Mouse (Mus musculus): ENCODE data around the gene Gtpbp1. TPM values are rescaled to one million over a fixed set of nuclear protein-coding genes. Genes with fewer than 3 reads are reported as not detected.

Gtpbp1 gene
- total and polyA plus RNA-seq, 3 experiments = 25.3 to 45.3 (median 34.2) TPM

DNA sequence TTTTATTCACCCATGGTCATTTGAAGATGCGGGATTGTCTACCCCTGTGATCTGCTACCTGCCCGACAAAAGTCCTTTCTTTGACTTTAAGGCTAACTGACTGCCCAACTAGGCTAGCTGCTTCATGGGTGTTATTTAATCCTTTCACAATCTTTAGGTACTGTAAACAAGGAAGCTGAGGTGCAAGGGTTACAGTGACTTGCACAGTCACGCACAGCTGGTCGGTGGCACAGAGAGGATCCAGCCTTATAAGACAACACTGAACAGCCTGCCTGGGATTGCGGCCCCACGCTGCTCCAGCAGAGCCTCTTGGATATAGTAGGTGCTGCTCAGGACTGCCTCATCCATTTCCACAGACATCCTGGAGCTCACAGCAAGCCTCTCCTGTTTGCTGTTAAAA is 7.5 kb upstream of the Gtpbp1 start:
- no peak overlapping the region for H3K27ac ChIP-seq (ENCODE audit: insufficient read depth, low read depth)
- no peak for DNase-seq (ENCODE audit: extremely low read depth)
- peaks cover 76% of the 10 kb centered on the region for H3K79me2 ChIP-seq (replicated peaks; ENCODE audit: control insufficient read depth, extremely low read depth, insufficient read depth, poor library complexity, severe bottlenecking)
- in situ Hi-C loops (cut with MboI; ENCODE audit: low pct_ligation_motif_present, low pct_unique_long_range_greater_than_20kb, low sequenced_read_pairs) (no loop called here), dilution Hi-C loops (cut with MboI; ENCODE audit: extremely low pct_ligation_motif_present, extremely low pct_unique_long_range_greater_than_20kb, low sequenced_read_pairs) (no loop called here)
- TF ChIP-seq ZNF384 (IDR thresholded peaks at IDR 0.05; ENCODE audit: low read depth, low read length) = no peak
- no peak for TF ChIP-seq MEF2A (IDR thresholded peaks at IDR 0.05; ENCODE audit: borderline replicate concordance, low read depth, low read length)
- no peak for TF ChIP-seq TBP (conservative IDR thresholded peaks at IDR 0.05; ENCODE audit: low read depth, low read length)
- no peak for TF ChIP-seq SIN3A (IDR thresholded peaks at IDR 0.05; ENCODE audit: low read length)
- TF ChIP-seq GABPA (IDR thresholded peaks at IDR 0.05; ENCODE audit: insufficient replicate concordance, low read depth, low read length) = no peak
- no peak for TF ChIP-seq CTCF (conservative IDR thresholded peaks at IDR 0.05 in 1 of 2, IDR thresholded peaks at IDR 0.05 in 1 of 2; ENCODE audit: low read depth in 2 of 2, low read length in 2 of 2)
- TF ChIP-seq ZMIZ1 (IDR thresholded peaks at IDR 0.05; ENCODE audit: low read depth, low read length) = no peak
- no peak for TF ChIP-seq POLR2AphosphoS2 (IDR thresholded peaks at IDR 0.05; ENCODE audit: low read depth, low read length)
- no peak for TF ChIP-seq PAX5 (IDR thresholded peaks at IDR 0.05; ENCODE audit: low read length)
- no peak for TF ChIP-seq JUN (IDR thresholded peaks at IDR 0.05; ENCODE audit: insufficient read depth, low read depth, low read length)
- no peak for TF ChIP-seq MYC (IDR thresholded peaks at IDR 0.05; ENCODE audit: low read depth, low read length)
- peaks cover 0 to 39% of the 10 kb centered on the region in 2 experiments for H3K36me3 ChIP-seq (replicated peaks in 1 of 2; ENCODE audit: control insufficient read depth in 1 of 2, insufficient read depth in 1 of 2, low read length in 1 of 2)
- H3K9ac ChIP-seq (ENCODE audit: insufficient read depth, low read depth) = no peak overlapping the region
- no peak overlapping the region for H3K4me3 ChIP-seq (replicated peaks in 1 of 3; ENCODE audit: low read depth in 2 of 3, low read length in 2 of 3, poor library complexity in 1 of 3)
- H3K4me1 ChIP-seq (ENCODE audit: control insufficient read depth in 1 of 2, insufficient read depth in 2 of 2) = peaks cover 10 to 58% of the 10 kb centered on the region in 2 experiments
- peak overlapping the region; percentile 17; the same call in 1 of the 2 replicates for H3K4me2 ChIP-seq (ENCODE audit: insufficient read depth, low read depth, poor library complexity, severe bottlenecking)
- no peaks in the 10 kb centered on the region for H3K9me3 ChIP-seq (replicated peaks; ENCODE audit: low read length)
- peaks cover under 1% of the 10 kb centered on the region for H3K27me3 ChIP-seq (replicated peaks)

DNA sequence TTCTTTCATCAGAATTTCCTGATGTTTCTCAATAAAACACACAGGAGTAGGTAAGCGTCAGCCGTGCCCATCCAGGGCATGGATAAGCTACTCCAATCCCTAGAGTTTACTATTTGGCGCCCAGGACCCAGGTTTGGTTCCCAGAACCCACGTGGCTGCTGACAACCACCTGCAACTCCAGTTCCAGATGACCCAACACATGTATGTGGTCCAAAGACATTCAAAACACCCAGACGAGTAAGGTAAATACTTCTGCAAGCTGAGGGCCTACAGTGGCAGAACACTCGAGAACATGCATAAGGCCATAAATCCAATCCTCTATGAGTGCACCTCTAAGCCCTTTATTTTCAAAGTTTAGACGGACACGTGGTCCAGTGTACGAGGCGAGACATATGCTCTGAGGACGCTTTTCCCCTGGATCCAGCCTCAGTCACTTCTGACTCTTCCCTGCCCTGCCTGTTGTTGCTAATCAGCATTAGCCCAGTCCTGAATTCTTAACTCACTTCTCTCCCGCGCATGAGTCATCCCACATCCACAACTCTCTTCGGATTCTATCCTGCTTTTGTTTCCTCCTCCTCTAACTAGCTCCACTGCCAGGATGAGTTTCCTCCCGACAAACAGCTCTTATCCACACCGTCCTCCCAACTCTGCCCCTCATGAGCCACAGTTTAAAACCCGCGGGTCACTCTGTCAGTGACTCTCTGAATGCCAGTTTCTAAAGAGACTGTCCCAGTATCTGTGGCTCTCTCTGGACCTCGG is 6.8 kb upstream of the Gtpbp1 start:
- in situ Hi-C loops (cut with MboI; ENCODE audit: low pct_ligation_motif_present, low pct_unique_long_range_greater_than_20kb, low sequenced_read_pairs) = no loop called here
- H3K4me1 ChIP-seq (ENCODE audit: control insufficient read depth in 1 of 2, insufficient read depth in 2 of 2) = peaks cover 10 to 64% of the 10 kb centered on the region in 2 experiments
- DNase-seq (ENCODE audit: extremely low read depth) = no peak
- H3K79me2 ChIP-seq (replicated peaks; ENCODE audit: control insufficient read depth, extremely low read depth, insufficient read depth, poor library complexity, severe bottlenecking) = peaks cover 73% of the 10 kb centered on the region
- H3K36me3 ChIP-seq (replicated peaks in 1 of 2; ENCODE audit: control insufficient read depth in 1 of 2, insufficient read depth in 1 of 2, low read length in 1 of 2) = peaks cover 0 to 34% of the 10 kb centered on the region in 2 experiments
- H3K27ac ChIP-seq (ENCODE audit: insufficient read depth, low read depth) = no peak overlapping the region
- H3K27me3 ChIP-seq (replicated peaks) = peaks cover 8% of the 10 kb centered on the region
- H3K4me2 ChIP-seq (ENCODE audit: insufficient read depth, low read depth, poor library complexity, severe bottlenecking) = peak overlapping the region; percentile 70
- H3K9ac ChIP-seq (ENCODE audit: insufficient read depth, low read depth) = no peak overlapping the region
- peak overlapping the region in 1 of 3 experiments; percentile 90 for H3K4me3 ChIP-seq (replicated peaks in 1 of 3; ENCODE audit: low read depth in 2 of 3, low read length in 2 of 3, poor library complexity in 1 of 3)
- no peaks in the 10 kb centered on the region for H3K9me3 ChIP-seq (replicated peaks; ENCODE audit: low read length)
- dilution Hi-C loops (cut with MboI; ENCODE audit: extremely low pct_ligation_motif_present, extremely low pct_unique_long_range_greater_than_20kb, low sequenced_read_pairs) = no loop called here
- TF ChIP-seq JUN (IDR thresholded peaks at IDR 0.05; ENCODE audit: insufficient read depth, low read depth, low read length) = no peak
- no peak for TF ChIP-seq NELFE (IDR thresholded peaks at IDR 0.05; ENCODE audit: low read depth, low read length)
- no peak for TF ChIP-seq CHD1 (IDR thresholded peaks at IDR 0.05; ENCODE audit: low read depth, low read length)
- TF ChIP-seq TBP (conservative IDR thresholded peaks at IDR 0.05; ENCODE audit: low read depth, low read length) = no peak
- peak; percentile 57; the same call in 1 of the 2 replicates for TF ChIP-seq MYC (IDR thresholded peaks at IDR 0.05; ENCODE audit: low read depth, low read length)
- TF ChIP-seq ZKSCAN1 (IDR thresholded peaks at IDR 0.05; ENCODE audit: borderline replicate concordance, low read depth, low read length) = no peak
- TF ChIP-seq UBTF (IDR thresholded peaks at IDR 0.05; ENCODE audit: low read depth, low read length) = no peak
- peak; percentile 52; the same call in 1 of the 2 replicates for TF ChIP-seq MAX (IDR thresholded peaks at IDR 0.05; ENCODE audit: low read length)
- no peak for TF ChIP-seq USF1 (IDR thresholded peaks at IDR 0.05; ENCODE audit: low read depth, low read length)
- TF ChIP-seq ELF1 (IDR thresholded peaks at IDR 0.05; ENCODE audit: low read depth, low read length) = no peak
- TF ChIP-seq KAT2A (IDR thresholded peaks at IDR 0.05; ENCODE audit: insufficient replicate concordance, low read length) = no peak
- no peak for TF ChIP-seq POLR2AphosphoS2 (IDR thresholded peaks at IDR 0.05; ENCODE audit: low read depth, low read length)
- TF ChIP-seq POLR2A (IDR thresholded peaks at IDR 0.05; ENCODE audit: low read depth, low read length) = no peak
- TF ChIP-seq MXI1 (IDR thresholded peaks at IDR 0.05; ENCODE audit: low read depth, low read length) = peak; percentile 60
- no peak for TF ChIP-seq ZNF384 (IDR thresholded peaks at IDR 0.05; ENCODE audit: low read depth, low read length)
- no peak for TF ChIP-seq MAZ (IDR thresholded peaks at IDR 0.05; ENCODE audit: low read depth, low read length)
- TF ChIP-seq SIN3A (IDR thresholded peaks at IDR 0.05; ENCODE audit: low read length) = peak; percentile 42; the same call in 1 of the 2 replicates
- no peak for TF ChIP-seq SMC3 (IDR thresholded peaks at IDR 0.05; ENCODE audit: low read depth, low read length)
- no peak for TF ChIP-seq E2F4 (IDR thresholded peaks at IDR 0.05; ENCODE audit: insufficient replicate concordance, low read depth, low read length)
- TF ChIP-seq BHLHE40 (IDR thresholded peaks at IDR 0.05; ENCODE audit: low read depth, low read length) = no peak

All from CH12.LX (cell line).